Mouse (Mus musculus) G1E (cell line): ENCODE results near the gene Fbxo21.

ENCODE experiments used
- CTCF ChIP-seq: IDR thresholded peaks from 2 replicates; pipeline ENCODE4 v1.5.1; 2012; ENCODE audit warnings: low read depth, low read length, inconsistent platforms, mixed read lengths
- GATA1 ChIP-seq: IDR thresholded peaks from 2 replicates; pipeline ENCODE4 v1.6.1; 2012; ENCODE audit warnings: borderline replicate concordance, low read length, inconsistent platforms, mixed read lengths
- GATA2 ChIP-seq: IDR thresholded peaks from 2 replicates; pipeline ENCODE4 v1.6.1; 2012; ENCODE audit warnings: low read depth, low read length, inconsistent platforms, borderline replicate concordance
- POLR2AphosphoS5 ChIP-seq: IDR thresholded peaks from 2 replicates; pipeline ENCODE4 v1.6.1; 2012; ENCODE audit warnings: low read depth, low read length, inconsistent platforms; ENCODE audit not compliant: insufficient replicate concordance
- TAL1 ChIP-seq: conservative IDR thresholded peaks from 2 replicates; pipeline ENCODE4 v1.6.1; 2012; ENCODE audit warnings: low read depth, low read length, inconsistent platforms, mixed read lengths

DNA sequence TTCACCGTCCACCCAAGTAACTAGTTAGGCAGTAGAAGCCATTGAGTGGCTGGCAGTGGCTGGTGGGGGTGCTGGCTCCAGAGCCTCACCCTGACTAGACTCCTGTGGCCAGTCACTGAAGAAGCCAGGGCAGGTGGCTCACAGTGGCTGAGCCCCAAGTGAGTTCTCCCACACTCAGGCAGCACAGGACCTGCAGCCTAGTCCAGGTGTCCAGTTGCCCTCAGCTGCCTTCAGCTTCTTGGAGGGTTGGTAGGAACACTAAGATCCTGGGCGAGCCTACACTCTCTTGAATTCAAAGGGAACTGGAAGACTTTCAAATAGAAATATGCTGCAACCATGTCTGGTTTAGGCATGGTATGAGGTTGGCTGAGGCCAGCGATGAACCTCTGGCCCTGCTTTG, 11.4 kb downstream of the Fbxo21 start:
- no peak for TF ChIP-seq CTCF
- no peak for TF ChIP-seq GATA1
- no peak for TF ChIP-seq TAL1
- no peak for TF ChIP-seq GATA2
- no peak for TF ChIP-seq POLR2AphosphoS5
